Comparison of ENCODE assay signal across 25 mouse cellular contexts in the genomic region with DNA sequence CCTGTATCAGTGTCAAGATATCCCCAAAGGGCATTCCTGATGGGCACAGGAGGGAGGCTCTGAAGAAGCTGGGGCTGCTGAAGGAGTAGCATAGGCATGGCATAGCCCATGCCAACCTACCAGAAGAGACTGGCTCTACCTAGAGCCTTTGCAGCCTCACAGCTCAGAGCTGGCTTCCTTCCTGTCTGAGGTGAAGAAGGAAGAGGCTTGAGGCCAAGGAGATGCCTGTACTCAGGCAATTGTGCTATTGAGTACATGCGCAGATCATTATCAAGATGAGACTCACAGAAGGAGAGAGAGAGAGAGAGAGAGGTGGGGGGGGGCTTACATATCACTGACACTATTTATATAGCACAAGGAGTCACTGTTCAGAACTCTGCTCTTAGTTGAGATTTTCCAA. TPM values are rescaled to one million over a fixed set of nuclear protein-coding genes. Genes with fewer than 3 reads are reported as not detected.
DNase-seq lines count a peak whose midpoint lies in the region; ATAC-seq lines count a peak whose summit lies in the region.
"Had no signal": no experiment of that assay in that cellular context is flagged by ENCODE, and none has a peak within 500 bp of the region (broad histone marks: within the 10 kb centered on the region; RNA-seq: fewer than 3 reads in every experiment).

No protein-coding gene starts in this region.

- DNase-seq in hindbrain, embryonic 10.5 days (ENCODE audit: low spot score) = no peak
- DNase-seq in CD4-positive helper T cell, adult 2 months (ENCODE audit: low read depth, low spot score) = peak; percentile 23
- peak; percentile 55 for DNase-seq in naive thymus-derived CD4-positive, alpha-beta T cell, adult 2 months (ENCODE audit: low read depth)
- DNase-seq in spleen, adult 18-20 months = no peak
- no peak for DNase-seq in lung, postnatal 36 days
- no peak for DNase-seq in layer of hippocampus, postnatal 10 days (ENCODE audit: low spot score in 2 of 2)
- DNase-seq: adrenal gland, postnatal 14 days; cerebellum, adult 18-20 months; cerebellum, postnatal 36 days; kidney, adult 2 months; kidney, postnatal 14 days; lung, adult 2 months; lung, postnatal 4 days had no signal

- H3K9ac ChIP-seq in hindbrain, embryonic 13.5 days = no peak overlapping the region
- H3K9ac ChIP-seq: heart, embryonic 15.5 days; hindbrain, embryonic 12.5 days had no signal

- no peaks in the 10 kb centered on the region for H3K9me3 ChIP-seq in hindbrain, embryonic 10.5 days
- H3K9me3 ChIP-seq in hindbrain, embryonic 13.5 days = no peaks in the 10 kb centered on the region
- H3K9me3 ChIP-seq: heart, embryonic 15.5 days; hindbrain, embryonic 12.5 days; limb, embryonic 10.5 days had no signal

- no peaks in the 10 kb centered on the region for H3K27me3 ChIP-seq in hindbrain, embryonic 10.5 days (ENCODE audit: insufficient read depth, poor library complexity, severe bottlenecking)
- H3K27me3 ChIP-seq in hindbrain, embryonic 13.5 days = no peaks in the 10 kb centered on the region
- H3K27me3 ChIP-seq: heart, embryonic 15.5 days; hindbrain, embryonic 12.5 days had no signal

- peak overlapping the region; percentile 50; the same call in 1 of the 2 replicates for H3K27ac ChIP-seq in hindbrain, embryonic 10.5 days
- H3K27ac ChIP-seq in hindbrain, embryonic 13.5 days = no peak overlapping the region
- H3K27ac ChIP-seq: heart, embryonic 15.5 days; hindbrain, embryonic 12.5 days; left cerebral cortex, adult 2 months; limb, embryonic 10.5 days had no signal

- no peak for ATAC-seq in hindbrain, embryonic 13.5 days (ENCODE audit: low FRiP score)
- ATAC-seq in activated CD4-positive, CD25-positive, alpha-beta regulatory T cell, adult 4 months = peak; percentile 43
- ATAC-seq: forebrain, embryonic 14.5 days had no signal

- WGBS in hindbrain, embryonic 10.5 days = 90% methylated on average over 1 of the region's 1 CpGs
- WGBS in hindbrain, embryonic 13.5 days = 88% methylated on average over 1 of the region's 1 CpGs

- no peak overlapping the region for H3K4me3 ChIP-seq in hindbrain, embryonic 10.5 days
- H3K4me3 ChIP-seq in hindbrain, embryonic 13.5 days = no peak overlapping the region
- H3K4me3 ChIP-seq: heart, embryonic 15.5 days; hindbrain, embryonic 12.5 days; left cerebral cortex, adult 2 months; limb, embryonic 10.5 days had no signal

- peaks cover 12% of the 10 kb centered on the region; the same call in 1 of the 2 replicates for H3K4me1 ChIP-seq in hindbrain, embryonic 10.5 days (replicated peaks)
- H3K4me1 ChIP-seq in hindbrain, embryonic 13.5 days (replicated peaks) = no peaks in the 10 kb centered on the region; the same call in 1 of the 2 replicates
- H3K4me1 ChIP-seq: hindbrain, embryonic 12.5 days had no signal

- H3K36me3 ChIP-seq in hindbrain, embryonic 10.5 days = no peaks in the 10 kb centered on the region
- H3K36me3 ChIP-seq in hindbrain, embryonic 13.5 days = no peaks in the 10 kb centered on the region
- H3K36me3 ChIP-seq: heart, embryonic 15.5 days; hindbrain, embryonic 12.5 days; limb, embryonic 10.5 days had no signal

- no peak overlapping the region for H3K4me2 ChIP-seq in hindbrain, embryonic 13.5 days
- H3K4me2 ChIP-seq: heart, embryonic 15.5 days; hindbrain, embryonic 12.5 days; midbrain, embryonic 11.5 days had no signal

RNA-seq across cellular contexts. Expression of gene AA986860, which starts 12.0 kb away (rescaled TPM):
- 0.51 and 0.73 TPM in 2 replicates for polyA plus RNA-seq in hindbrain, embryonic 10.5 days (2016; fragmentation: Nextera tagmentation; extraction: Ambion mirVana)
- 0.51 and 0.63 TPM in 2 replicates for polyA plus RNA-seq in hindbrain, embryonic 13.5 days (2015; fragmentation: Nextera tagmentation; extraction: Ambion mirVana)
- polyA plus RNA-seq in activated CD4-positive, CD25-positive, alpha-beta regulatory T cell, adult 4 months (2017; shearing (Covaris generic)) = under 1 TPM; 0.25 to 0.34 TPM
- total RNA-seq in layer of hippocampus, postnatal 10 days (2021) = under 1 TPM; 0.91 to 0.98 TPM

RNA-seq across cellular contexts. Expression of gene Pfkfb2, which starts 14.7 kb away (rescaled TPM):
- 5.3 and 6.7 TPM in 2 replicates for polyA plus RNA-seq in hindbrain, embryonic 10.5 days (2016; fragmentation: Nextera tagmentation; extraction: Ambion mirVana)
- polyA plus RNA-seq in hindbrain, embryonic 13.5 days (2015; fragmentation: Nextera tagmentation; extraction: Ambion mirVana) = 19.5 and 21.8 TPM in 2 replicates
- 1 to 10 TPM; 2.7 to 3.9 TPM for polyA plus RNA-seq in activated CD4-positive, CD25-positive, alpha-beta regulatory T cell, adult 4 months (2017; shearing (Covaris generic))
- 10 to 100 TPM; 49.8 to 51.9 TPM for total RNA-seq in layer of hippocampus, postnatal 10 days (2021)

RNA-seq across cellular contexts. Expression of gene Yod1, which starts 26.6 kb away (rescaled TPM):
- 11.4 and 13.3 TPM in 2 replicates for polyA plus RNA-seq in hindbrain, embryonic 10.5 days (2016; fragmentation: Nextera tagmentation; extraction: Ambion mirVana)
- polyA plus RNA-seq in hindbrain, embryonic 13.5 days (2015; fragmentation: Nextera tagmentation; extraction: Ambion mirVana) = 18.4 and 21.7 TPM in 2 replicates
- 10 to 100 TPM; 19.3 to 20.3 TPM for polyA plus RNA-seq in activated CD4-positive, CD25-positive, alpha-beta regulatory T cell, adult 4 months (2017; shearing (Covaris generic))
- 10 to 100 TPM; 10.6 to 10.7 TPM for total RNA-seq in layer of hippocampus, postnatal 10 days (2021)

RNA-seq across cellular contexts. Expression of gene Gm29427, which starts 28.2 kb away (rescaled TPM):
- polyA plus RNA-seq in hindbrain, embryonic 10.5 days (2016; fragmentation: Nextera tagmentation; extraction: Ambion mirVana) = not detected in 2 replicates
- polyA plus RNA-seq in hindbrain, embryonic 13.5 days (2015; fragmentation: Nextera tagmentation; extraction: Ambion mirVana) = 0.16 TPM in 1 of 2 replicates, not detected in the other
- polyA plus RNA-seq in activated CD4-positive, CD25-positive, alpha-beta regulatory T cell, adult 4 months (2017; shearing (Covaris generic)) = not detected
- not detected for total RNA-seq in layer of hippocampus, postnatal 10 days (2021)
- total RNA-seq: adrenal gland, postnatal 14 days; gastrocnemius, adult 18-20 months; left cerebral cortex, adult 2 months; neutrophil, adult 5-6 weeks had no signal
- polyA plus RNA-seq: forebrain, embryonic 14.5 days; heart, embryonic 15.5 days; kidney, adult 2 months; limb, embryonic 10.5 days; lung, adult 2 months; midbrain, embryonic 11.5 days; stomach, embryonic 14.5 days had no signal

RNA-seq across cellular contexts. Expression of gene Fcamr, which starts 56.9 kb away (rescaled TPM):
- polyA plus RNA-seq in hindbrain, embryonic 10.5 days (2016; fragmentation: Nextera tagmentation; extraction: Ambion mirVana) = not detected in 2 replicates
- not detected in 2 replicates for polyA plus RNA-seq in hindbrain, embryonic 13.5 days (2015; fragmentation: Nextera tagmentation; extraction: Ambion mirVana)
- not detected for polyA plus RNA-seq in activated CD4-positive, CD25-positive, alpha-beta regulatory T cell, adult 4 months (2017; shearing (Covaris generic))
- not detected for total RNA-seq in layer of hippocampus, postnatal 10 days (2021)
- total RNA-seq: adrenal gland, postnatal 14 days; gastrocnemius, adult 18-20 months; layer of hippocampus, adult 8-10 months; left cerebral cortex, adult 2 months; neutrophil, adult 5-6 weeks had no signal
- polyA plus RNA-seq: forebrain, embryonic 14.5 days; hindbrain, embryonic 12.5 days; limb, embryonic 10.5 days; midbrain, embryonic 11.5 days had no signal

Comparison
In these comparisons a context has a peak if more than half of its experiments do, and no peak if none do; other contexts are left out.
1. DNase-seq: peak in CD4-positive helper T cell, adult 2 months (single experiment) and naive thymus-derived CD4-positive, alpha-beta T cell, adult 2 months (single experiment); none in hindbrain, embryonic 10.5 days (single experiment), spleen, adult 18-20 months (0 of 2), lung, postnatal 36 days (single experiment) and layer of hippocampus, postnatal 10 days (0 of 2).